Mouse (Mus musculus) Patski (cell line): ENCODE measurements at regions not wholly inside any gene's neighbourhood (a gene's known extent, or its start where the extent isn't known, plus 50 kb on each side); places are given as distances from the start of the nearest gene placed in this dataset.
A peak's percentile ranks its signal among the peaks of the same experiment; 100 is the strongest.

Experiments
- ATAC-seq: fragments of 100-300 bp; one replicate; pipeline ENCODE4 v1.8.0; 2021
- CTCF ChIA-PET: fragments of 350-600 bp; sonication (Branson Sonifier 250); formaldehyde crosslinking; loops from one replicate; lab custom pipeline; 2022; ENCODE audit warnings: inconsistent platforms; lab: Charles Lee
- POLR2A ChIA-PET: fragments of 350-600 bp; sonication (Branson Sonifier 250); formaldehyde crosslinking; loops from one replicate; lab custom pipeline; 2022; ENCODE audit warnings: antibody characterized with exemption, inconsistent platforms; lab: Charles Lee
- DNase-seq: peaks from one replicate; pipeline ENCODE4 v3.0.0-alpha.2; 2011; ENCODE audit warnings: low read depth, low spot score
- H3K27me3 ChIP-seq: fragments of 371-371 bp; one replicate; pipeline ENCODE4 v1.5.1; 2021
- CTCF ChIP-seq: fragments of 100-300 bp; IDR thresholded peaks from one replicate; pipeline ENCODE4 v1.5.1; 2021
- in situ Hi-C: fragments of 300-500 bp; cut with MboI; formaldehyde crosslinking; loops from 3 replicates; pipeline ENCODE4 v1.11.1; 2018; ENCODE audit warnings: low pct_unique_long_range_greater_than_20kb, mixed read lengths

GRCm38 (mm10) chr12:97921349-97922264 is 337.7 kb downstream of the Galc start:
- H3K27me3 ChIP-seq = peaks cover 18% of the 10 kb centered on the region
- TF ChIP-seq CTCF = no peak
- no peak for ATAC-seq
- POLR2A ChIA-PET = no interaction called here
- CTCF ChIA-PET = interaction anchor here (0.9 to 1.4 kb wide), 2 partner anchors 28 to 47 kb away, joined by 3 read pairs; no protein-coding TSS in a partner anchor
- DNase-seq = no peak
- in situ Hi-C loops = no loop called here

DNA sequence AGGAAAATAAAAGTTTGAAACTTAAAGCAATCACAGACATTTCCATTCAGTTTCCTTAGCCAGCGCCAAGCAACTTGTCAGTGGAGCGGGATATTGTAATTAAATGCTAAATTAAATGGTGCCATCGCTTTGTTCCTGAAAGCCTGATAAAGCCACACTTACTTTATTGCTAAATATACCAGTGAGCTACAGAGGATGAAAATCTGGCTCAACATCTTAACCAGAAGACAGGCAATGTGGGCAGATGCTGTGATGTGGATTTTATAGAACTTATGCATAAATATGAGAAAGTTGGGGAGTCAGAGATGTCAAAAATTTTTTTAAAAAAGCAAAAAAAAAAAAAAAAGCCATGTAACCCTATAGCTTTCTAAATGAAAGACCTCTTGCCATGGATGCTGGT is 340.8 kb downstream of the Galc start:
- DNase-seq (no peak), ATAC-seq (no peak)
- peaks cover 31% of the 10 kb centered on the region for H3K27me3 ChIP-seq
- TF ChIP-seq CTCF = no peak
- in situ Hi-C loops = no loop called here
- CTCF ChIA-PET = no interaction called here
- POLR2A ChIA-PET = no interaction called here

- TF ChIP-seq CTCF = no peak
- ATAC-seq = no peak
- no peak for DNase-seq
- peaks cover 26% of the 10 kb centered on the region for H3K27me3 ChIP-seq
- POLR2A ChIA-PET = no interaction called here
- CTCF ChIA-PET = no interaction called here
- in situ Hi-C loops = no loop called here
Measured at GRCm38 (mm10) chr12:97915026-97915425, 344.2 kb downstream of the Galc start.

- CTCF ChIA-PET = no interaction called here
- DNase-seq (no peak), ATAC-seq (no peak)
- POLR2A ChIA-PET = no interaction called here
- TF ChIP-seq CTCF = no peak
- H3K27me3 ChIP-seq = peaks cover 17% of the 10 kb centered on the region
- in situ Hi-C loops = no loop called here
Measured at GRCm38 (mm10) chr12:97912730-97913129, 346.5 kb downstream of the Galc start.

DNA sequence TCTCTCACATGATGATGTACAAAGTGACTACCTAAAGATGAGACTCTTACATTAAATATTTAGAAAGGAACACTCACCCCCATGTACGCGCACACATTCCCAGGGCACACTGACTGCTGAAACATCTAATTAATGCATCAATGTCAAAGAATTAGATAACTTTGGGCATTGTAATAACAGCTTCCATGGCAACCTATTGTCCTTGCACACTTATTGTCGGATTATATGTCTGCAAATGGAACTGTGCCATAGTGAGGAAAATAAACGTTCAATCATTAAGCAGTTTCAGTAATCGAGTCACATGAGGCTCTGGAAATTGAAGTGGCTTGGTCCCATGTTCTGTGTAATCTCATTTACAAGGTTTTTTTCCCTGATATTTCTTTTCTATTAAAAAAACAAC is 360.0 kb downstream of the Galc start:
- ChIA-PET POLR2A (no interaction called here), CTCF (no interaction called here)
- H3K27me3 ChIP-seq = peaks cover 43% of the 10 kb centered on the region
- in situ Hi-C loops = no loop called here
- TF ChIP-seq CTCF = no peak
- no peak for DNase-seq
- no peak for ATAC-seq

GRCm38 (mm10) chr12:97898178-97898577 is 361.1 kb downstream of the Galc start:
- no peak for TF ChIP-seq CTCF
- peaks cover 39% of the 10 kb centered on the region for H3K27me3 ChIP-seq
- ChIA-PET CTCF (no interaction called here), POLR2A (no interaction called here)
- DNase-seq (no peak), ATAC-seq (no peak)
- in situ Hi-C loops = no loop called here

DNA sequence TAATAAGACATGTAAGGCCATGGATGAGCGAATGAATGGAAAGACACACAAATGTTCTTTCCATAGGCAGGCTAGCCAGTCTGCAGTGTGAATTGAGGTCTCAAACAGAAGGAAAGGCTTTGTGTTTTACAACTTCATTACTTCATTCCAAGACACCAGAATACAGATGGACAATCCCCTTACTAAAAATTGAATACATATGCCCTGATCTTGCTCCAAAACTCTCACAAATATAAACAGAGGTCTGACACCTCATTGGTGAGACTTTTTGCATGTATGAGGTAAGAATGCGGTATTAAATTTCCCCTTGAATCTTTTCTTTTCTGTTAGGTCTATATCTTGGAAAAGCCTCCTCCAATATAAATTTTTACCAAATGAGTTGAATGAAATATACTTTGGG is 363.3 kb downstream of the Galc start:
- POLR2A ChIA-PET = no interaction called here
- in situ Hi-C loops = no loop called here
- DNase-seq (no peak), ATAC-seq (no peak)
- TF ChIP-seq CTCF = no peak
- CTCF ChIA-PET = no interaction called here
- H3K27me3 ChIP-seq = peaks cover 42% of the 10 kb centered on the region

DNA sequence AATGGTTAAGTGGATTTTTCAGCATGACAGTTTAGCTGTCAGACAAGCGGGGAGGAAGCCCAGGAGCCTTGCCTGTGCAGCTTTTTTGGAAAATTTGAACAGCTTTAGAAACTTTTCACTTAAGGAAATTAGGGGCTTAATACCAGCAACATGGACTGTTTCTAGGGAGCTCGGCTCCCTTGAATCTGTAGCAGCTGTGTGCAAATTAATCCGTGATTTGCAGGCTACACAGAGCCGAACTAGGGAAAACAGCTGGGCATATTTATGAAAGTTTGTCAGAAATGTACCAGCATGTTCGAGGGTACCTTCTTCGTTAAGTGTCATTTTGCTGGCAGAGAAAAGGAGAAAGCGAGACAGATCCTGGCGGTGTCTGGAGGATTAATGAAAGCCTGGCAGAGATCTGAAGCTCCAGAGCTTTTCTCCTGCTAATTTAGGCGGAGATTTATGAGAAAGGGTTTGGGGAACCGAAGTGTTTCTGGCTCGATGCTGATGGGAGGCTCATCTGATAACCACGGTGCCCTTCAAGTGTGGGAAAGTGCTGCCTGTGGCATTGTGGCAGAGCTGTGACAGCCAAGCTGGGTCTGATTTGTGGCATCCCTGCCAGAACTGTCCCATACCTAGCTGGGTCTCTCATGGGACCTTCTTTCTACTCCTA is 370.3 kb downstream of the Galc start:
- CTCF ChIA-PET = no interaction called here
- peaks cover 32% of the 10 kb centered on the region for H3K27me3 ChIP-seq
- DNase-seq (no peak), ATAC-seq (no peak)
- in situ Hi-C loops = no loop called here
- POLR2A ChIA-PET = no interaction called here
- no peak for TF ChIP-seq CTCF

DNA sequence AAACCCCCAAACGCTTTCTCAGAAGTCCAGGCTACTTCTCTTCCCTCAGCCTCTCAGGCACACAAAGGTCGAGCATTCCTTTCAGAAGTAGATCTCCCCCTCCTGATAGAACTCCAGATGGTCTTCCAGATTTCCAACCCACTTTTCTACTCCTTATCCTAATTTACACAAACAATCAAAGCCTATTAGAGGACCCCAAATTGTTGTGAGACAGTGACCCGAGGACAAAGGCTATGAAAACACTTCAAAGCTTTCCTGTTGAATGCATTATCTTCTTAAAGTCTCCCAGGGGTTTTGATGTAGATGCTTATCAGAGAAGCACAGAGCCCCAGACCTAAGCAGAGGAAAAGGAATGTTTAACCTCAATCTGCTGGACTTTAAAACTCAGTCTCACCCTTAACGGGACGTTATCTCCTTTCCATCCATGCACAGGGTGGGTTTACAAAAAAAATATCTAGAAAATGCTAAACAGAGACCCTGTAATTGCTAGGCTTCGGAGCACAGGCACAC is 370.9 kb downstream of the Galc start:
- no peak for TF ChIP-seq CTCF
- in situ Hi-C loops = no loop called here
- ChIA-PET CTCF (no interaction called here), POLR2A (no interaction called here)
- H3K27me3 ChIP-seq = peaks cover 33% of the 10 kb centered on the region
- ATAC-seq (no peak), DNase-seq (no peak)

DNA sequence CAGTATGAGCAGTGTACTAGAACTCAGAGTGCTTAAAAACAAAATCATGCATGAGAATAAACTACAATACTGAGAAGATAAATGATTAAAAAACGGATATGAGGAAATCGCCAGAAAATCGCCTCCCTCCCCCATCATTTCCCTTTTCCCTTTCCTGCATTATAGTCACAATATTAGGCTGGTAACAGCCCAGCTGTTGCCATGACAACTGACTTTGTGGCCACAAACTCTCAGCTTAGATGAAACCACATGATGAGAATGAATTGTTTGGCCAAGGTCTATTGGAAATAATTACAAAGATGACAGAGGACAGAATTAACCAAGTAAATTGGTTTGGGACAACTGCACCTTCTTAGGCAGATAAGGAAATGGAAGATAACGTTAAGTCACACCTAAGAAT is 376.8 kb downstream of the Galc start:
- CTCF ChIA-PET = no interaction called here
- no peak for ATAC-seq
- POLR2A ChIA-PET = no interaction called here
- in situ Hi-C loops = no loop called here
- peaks cover 21% of the 10 kb centered on the region for H3K27me3 ChIP-seq
- no peak for TF ChIP-seq CTCF
- DNase-seq = no peak

DNA sequence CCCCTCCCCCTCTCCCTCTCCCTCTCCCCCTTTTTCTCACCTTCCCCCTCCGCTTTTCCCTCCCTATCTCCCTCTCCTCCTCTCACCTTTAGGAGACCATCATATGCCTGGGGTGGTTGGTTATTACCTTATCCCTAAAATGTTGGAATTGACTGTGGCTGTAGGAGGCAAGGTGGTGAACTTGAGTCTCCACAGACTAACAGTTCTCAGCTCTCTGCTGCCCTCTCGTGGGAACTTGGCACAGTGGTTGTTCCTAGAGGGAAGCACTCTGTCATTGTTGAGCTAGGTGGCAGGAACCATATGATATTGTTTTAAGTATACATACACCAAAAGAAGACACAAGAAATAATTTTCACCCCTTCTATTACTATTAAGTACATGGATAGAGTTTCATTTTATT is 386.9 kb downstream of the Galc start:
- POLR2A ChIA-PET = interaction anchor here (0.7 kb wide), 1 partner anchor 66 kb away, joined by 3 read pairs; no protein-coding TSS in a partner anchor
- CTCF ChIA-PET = interaction anchor here (0.7 to 2.0 kb wide), 7 partner anchors 11 to 309 kb away, joined by 3 to 8 read pairs (median 4); no protein-coding TSS in a partner anchor
- in situ Hi-C loops = loop anchor here (5.0 kb wide), 1 partner anchor 310 kb away; no protein-coding TSS in a partner anchor
- ATAC-seq = no peak
- peak; percentile 17 for DNase-seq
- TF ChIP-seq CTCF = peak; percentile 76
- peaks cover 19% of the 10 kb centered on the region for H3K27me3 ChIP-seq
